14 mouse cellular contexts compared by ENCODE assay signal in the genomic region with DNA sequence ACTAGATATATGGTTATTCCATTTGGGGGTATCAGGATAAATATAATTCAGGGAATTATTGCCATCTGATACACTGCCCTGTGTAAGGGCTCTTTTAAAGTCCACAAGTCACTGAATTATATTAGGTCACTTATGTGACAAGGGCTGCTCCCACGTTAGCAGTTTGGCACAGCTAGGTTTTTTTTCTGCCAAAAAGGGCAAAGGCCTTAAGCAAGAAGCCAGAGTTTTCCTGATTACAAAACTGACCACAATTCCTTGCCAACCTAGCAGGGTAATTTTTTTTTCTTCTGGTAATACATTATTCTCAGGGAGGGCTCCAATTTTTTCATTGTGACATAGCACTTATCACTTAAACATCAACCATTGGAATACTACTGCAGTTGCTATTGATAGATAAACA.
DNase-seq lines count a peak whose midpoint lies in the region; TF ChIP-seq lines count a peak whose summit lies in the region.
"Had no signal": no experiment of that assay in that cellular context is flagged by ENCODE, and none has a peak within 500 bp of the region (broad histone marks: within the 10 kb centered on the region; RNA-seq: fewer than 3 reads in every experiment).

No protein-coding gene starts in this region.

- DNase-seq in heart, adult 18-20 months, result peak; percentile 74 to 84
- no peak for DNase-seq in heart, embryonic 10.5 days (ENCODE audit: low spot score)
- DNase-seq in adrenal gland, adult 2 months, result peak; percentile 83
- peak; percentile 11 for DNase-seq in heart, postnatal 4 days
- peak; percentile 78 for DNase-seq in lung, postnatal 25 days (ENCODE audit: low spot score)
- no peak for DNase-seq in left cerebral cortex, postnatal 10 days (ENCODE audit: extremely low spot score in 1 of 2, low spot score in 2 of 2)
- DNase-seq in embryonic facial prominence, embryonic 10.5 days (ENCODE audit: low spot score), result no peak
- no peak for DNase-seq in left cerebral cortex, adult 2 months (ENCODE audit: extremely low spot score in 1 of 2, low spot score in 2 of 2)
- DNase-seq: cerebellum, adult 11-12 months; lung, embryonic 14.5 days; right cerebral cortex, adult 18-20 months had no signal

- H3K27me3 ChIP-seq in heart, embryonic 10.5 days (ENCODE audit: insufficient read depth, poor library complexity, severe bottlenecking), result no peaks in the 10 kb centered on the region
- H3K27me3 ChIP-seq in embryonic facial prominence, embryonic 10.5 days (replicated peaks; ENCODE audit: low read depth, poor library complexity, severe bottlenecking), result no peaks in the 10 kb centered on the region
- H3K27me3 ChIP-seq: CH12.LX; hindbrain, embryonic 15.5 days; stomach, embryonic 15.5 days had no signal

- H3K27ac ChIP-seq in heart, embryonic 10.5 days, result no peak overlapping the region
- H3K27ac ChIP-seq in embryonic facial prominence, embryonic 10.5 days (replicated peaks), result no peak overlapping the region
- H3K27ac ChIP-seq in left cerebral cortex, adult 2 months, result no peak overlapping the region
- H3K27ac ChIP-seq: hindbrain, embryonic 15.5 days; stomach, embryonic 15.5 days had no signal

- no peaks in the 10 kb centered on the region for H3K9me3 ChIP-seq in heart, embryonic 10.5 days
- no peaks in the 10 kb centered on the region for H3K9me3 ChIP-seq in embryonic facial prominence, embryonic 10.5 days
- H3K9me3 ChIP-seq: hindbrain, embryonic 15.5 days; stomach, embryonic 15.5 days had no signal

- intact Hi-C loops in left cerebral cortex, postnatal 10 days (cut with DNase I), result no loop called here
- intact Hi-C loops in left cerebral cortex, adult 2 months (cut with DNase I), result no loop called here

- 51% methylated on average over 1 of the region's 1 CpGs for WGBS in heart, embryonic 10.5 days
- WGBS in embryonic facial prominence, embryonic 10.5 days, result 60% methylated on average over 1 of the region's 1 CpGs

- no peaks in the 10 kb centered on the region for H3K4me1 ChIP-seq in heart, embryonic 10.5 days
- H3K4me1 ChIP-seq in embryonic facial prominence, embryonic 10.5 days, result no peaks in the 10 kb centered on the region
- H3K4me1 ChIP-seq: hindbrain, embryonic 15.5 days; stomach, embryonic 15.5 days had no signal

- no peak overlapping the region for H3K4me3 ChIP-seq in heart, embryonic 10.5 days
- no peak overlapping the region for H3K4me3 ChIP-seq in embryonic facial prominence, embryonic 10.5 days
- no peak overlapping the region for H3K4me3 ChIP-seq in left cerebral cortex, adult 2 months
- H3K4me3 ChIP-seq: hindbrain, embryonic 15.5 days; stomach, embryonic 15.5 days had no signal

- H3K36me3 ChIP-seq in heart, embryonic 10.5 days, result no peaks in the 10 kb centered on the region
- H3K36me3 ChIP-seq in embryonic facial prominence, embryonic 10.5 days (replicated peaks), result no peaks in the 10 kb centered on the region
- H3K36me3 ChIP-seq: hindbrain, embryonic 15.5 days; stomach, embryonic 15.5 days had no signal

- TF ChIP-seq CTCF in left cerebral cortex, adult 2 months (IDR thresholded peaks at IDR 0.05), result no peak

Comparison
In these comparisons a context has a peak if more than half of its experiments do, and no peak if none do; other contexts are left out.
1. DNase-seq: peak in heart, adult 18-20 months (2 of 2), adrenal gland, adult 2 months (single experiment), heart, postnatal 4 days (single experiment) and lung, postnatal 25 days (single experiment); none in heart, embryonic 10.5 days (single experiment), left cerebral cortex, postnatal 10 days (0 of 2), embryonic facial prominence, embryonic 10.5 days (single experiment) and left cerebral cortex, adult 2 months (0 of 2).